Mouse (Mus musculus) megakaryocyte, embryonic 14.5 days (primary cell): ENCODE results near the gene Nectin4. TPM values are rescaled to one million over a fixed set of nuclear protein-coding genes. Genes with fewer than 3 reads are reported as not detected.

Source experiments
- H3K27me3 ChIP-seq: replicated peaks from 2 replicates; pipeline ENCODE3; 2012; ENCODE audit warnings: inconsistent platforms
- H3K36me3 ChIP-seq: replicated peaks from 2 replicates; pipeline ENCODE3; 2012; ENCODE audit warnings: low read length, inconsistent platforms, mixed read lengths
- H3K4me1 ChIP-seq: 2 replicates; pipeline ENCODE4 v1.6.1; 2012; ENCODE audit warnings: inconsistent platforms
- H3K4me3 ChIP-seq: replicated peaks from 2 replicates; pipeline ENCODE3; 2012; ENCODE audit warnings: moderate library complexity, mild to moderate bottlenecking, inconsistent platforms
- H3K9me3 ChIP-seq: 2 replicates; pipeline ENCODE4 v1.6.1; 2012; ENCODE audit warnings: inconsistent platforms
- FLI1 ChIP-seq: IDR thresholded peaks from 2 replicates; pipeline ENCODE4 v1.6.1; 2012; ENCODE audit warnings: low read length, inconsistent platforms, mixed read lengths
- GATA1 ChIP-seq: IDR thresholded peaks from 3 replicates; pipeline ENCODE4 v1.6.1; 2012; ENCODE audit warnings: mixed read lengths, low read length, inconsistent platforms, borderline replicate concordance
- polyA plus RNA-seq: library from polyadenylated mRNA; stranded (reverse); fragments of >175 nt; gene quantifications from 2 replicates; pipeline ENCODE4 v1.2.3, GENCODE M21; 2012; ENCODE audit warnings: low replicate concordance; ENCODE audit not compliant: insufficient read depth

The Nectin4 gene
- polyA plus RNA-seq, 1 experiment: 0.44 TPM

DNA sequence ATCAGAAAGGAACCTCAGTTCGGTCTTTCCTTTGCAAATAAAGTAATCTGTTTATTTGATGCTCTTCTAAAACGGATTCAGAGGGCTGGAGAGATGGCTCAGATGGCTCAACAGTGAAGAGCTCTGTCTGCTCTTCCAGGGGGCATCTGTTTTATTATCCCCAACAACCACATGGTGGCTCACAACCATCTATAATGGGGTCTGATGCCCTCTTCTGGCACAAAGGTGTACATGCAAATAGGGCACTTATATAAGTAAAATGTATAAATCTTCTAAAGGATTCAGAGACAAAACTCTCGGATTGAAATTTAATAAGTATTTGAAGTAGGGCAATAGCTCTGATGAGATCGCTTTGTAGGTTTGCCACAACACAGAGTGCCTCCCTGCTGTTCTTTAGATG is 11.5 kb upstream of the Nectin4 start:
- no peaks in the 10 kb centered on the region for H3K9me3 ChIP-seq
- H3K4me3 ChIP-seq: no peak overlapping the region
- H3K36me3 ChIP-seq: peaks cover 48% of the 10 kb centered on the region
- no peaks in the 10 kb centered on the region for H3K27me3 ChIP-seq
- peaks cover 22% of the 10 kb centered on the region for H3K4me1 ChIP-seq
- TF ChIP-seq FLI1: no peak

DNA sequence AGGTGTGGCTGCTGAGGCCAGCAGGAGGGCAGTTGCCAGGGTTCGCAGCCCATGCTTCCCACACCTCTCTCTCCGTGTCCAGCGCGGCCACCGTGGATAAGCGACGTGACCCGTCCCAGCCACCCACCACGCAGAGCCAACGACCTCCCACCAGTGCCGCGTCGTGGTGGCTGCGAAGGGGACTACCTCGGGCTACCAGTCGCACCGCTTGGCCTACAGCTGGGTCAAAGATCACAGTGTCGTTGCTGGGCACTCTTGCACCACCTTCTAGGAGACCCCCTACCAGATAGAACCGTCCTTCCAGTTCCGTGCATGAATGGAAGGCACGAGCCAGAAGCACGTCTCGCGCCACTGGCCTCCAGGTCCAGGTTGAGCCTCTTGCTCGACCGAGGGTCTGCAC is 9.6 kb upstream of the Nectin4 start:
- TF ChIP-seq FLI1 (no peak), GATA1 (no peak)
- H3K4me3 ChIP-seq: peak overlapping the region; percentile 86
- no peaks in the 10 kb centered on the region for H3K9me3 ChIP-seq
- H3K4me1 ChIP-seq: peaks cover 18% of the 10 kb centered on the region
- H3K27me3 ChIP-seq: peaks cover 1% of the 10 kb centered on the region
- H3K36me3 ChIP-seq: peaks cover 44% of the 10 kb centered on the region

DNA sequence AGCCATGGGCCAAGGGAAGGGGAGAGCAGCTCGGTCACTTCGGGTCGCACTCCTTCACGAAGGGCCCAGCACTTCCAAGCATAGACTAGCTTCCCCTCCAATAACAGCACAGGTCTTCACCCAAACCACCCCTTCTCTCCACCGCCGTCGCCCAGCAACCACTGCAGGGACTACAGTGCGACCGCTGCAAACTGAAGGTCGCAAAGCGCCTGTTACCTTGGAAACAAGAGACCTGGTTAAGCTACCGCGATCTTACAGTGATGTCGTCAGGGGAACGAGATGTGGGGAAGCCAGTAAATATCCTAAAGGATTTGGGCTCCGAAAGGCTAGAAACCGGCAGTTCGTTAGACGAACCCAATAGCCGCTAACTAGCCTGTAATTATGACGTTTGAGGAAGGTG is 9.2 kb upstream of the Nectin4 start, which contains the start of gene Klhdc9:
Gene Klhdc9, minus strand, starts transcription at position 143 of the 400 bp plus-strand sequence.
- H3K36me3 ChIP-seq: peaks cover 44% of the 10 kb centered on the region
- peak within 1 kb of the TSS; percentile 86 for H3K4me3 ChIP-seq
- H3K4me1 ChIP-seq: peaks cover 18% of the 10 kb centered on the region
- peaks cover 3% of the 10 kb centered on the region for H3K27me3 ChIP-seq
- H3K9me3 ChIP-seq: no peaks in the 10 kb centered on the region
- TF ChIP-seq GATA1 (no peak), FLI1 (no peak)

DNA sequence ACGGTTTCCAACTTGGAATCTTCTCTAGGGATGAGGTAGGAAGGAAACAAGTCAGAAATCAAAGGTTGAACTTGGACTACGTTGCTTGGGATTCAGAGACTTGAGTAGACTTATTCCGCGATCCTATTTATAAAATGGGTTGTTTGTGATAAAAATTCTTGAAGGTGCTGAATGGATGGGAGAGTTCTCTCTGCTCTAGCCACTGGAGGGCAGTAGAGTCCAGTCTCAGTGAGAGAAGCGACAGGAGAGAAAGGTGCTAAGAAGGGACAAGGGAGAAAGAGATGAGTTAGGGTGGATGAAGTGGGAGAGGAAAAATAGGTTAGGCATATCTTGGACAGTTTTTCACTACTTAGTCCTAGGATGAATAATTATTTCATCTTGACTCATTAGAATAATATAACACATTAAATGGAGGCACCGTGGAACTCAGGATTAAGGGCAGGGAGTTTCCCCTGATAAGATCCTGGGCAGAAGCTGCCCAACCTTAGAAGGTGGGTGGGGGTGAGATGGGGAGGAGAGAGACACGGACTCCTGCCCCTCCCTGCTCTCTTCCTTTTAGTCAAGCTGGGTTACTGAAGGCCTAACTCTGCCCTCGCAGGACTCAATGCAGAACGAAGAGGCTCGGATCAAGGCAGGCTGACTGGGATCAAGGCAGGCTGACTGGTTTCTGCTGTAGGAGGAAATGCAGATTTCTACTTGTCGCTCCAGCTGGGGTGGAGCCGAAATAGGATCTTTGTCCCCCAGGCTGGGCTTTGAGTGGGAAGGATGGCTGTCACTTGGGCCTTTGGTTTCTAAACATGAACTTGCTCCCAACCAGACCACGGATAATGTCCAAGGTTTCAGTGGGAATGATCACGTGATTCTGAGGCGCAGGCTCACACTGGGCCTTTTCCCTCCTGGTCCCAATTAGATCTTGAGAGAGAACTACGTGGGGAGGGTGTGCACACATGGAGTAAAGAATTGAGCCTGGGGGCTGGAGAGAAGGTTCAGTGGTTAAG is 8.5 kb upstream of the Nectin4 start:
- Histone ChIP-seq H3K4me3 (peak overlapping the region; percentile 86), H3K27me3 (peaks cover 5% of the 10 kb centered on the region), H3K4me1 (peaks cover 25% of the 10 kb centered on the region), H3K9me3 (no peaks in the 10 kb centered on the region), H3K36me3 (peaks cover 41% of the 10 kb centered on the region)
- TF ChIP-seq GATA1: no peak
- no peak for TF ChIP-seq FLI1

DNA sequence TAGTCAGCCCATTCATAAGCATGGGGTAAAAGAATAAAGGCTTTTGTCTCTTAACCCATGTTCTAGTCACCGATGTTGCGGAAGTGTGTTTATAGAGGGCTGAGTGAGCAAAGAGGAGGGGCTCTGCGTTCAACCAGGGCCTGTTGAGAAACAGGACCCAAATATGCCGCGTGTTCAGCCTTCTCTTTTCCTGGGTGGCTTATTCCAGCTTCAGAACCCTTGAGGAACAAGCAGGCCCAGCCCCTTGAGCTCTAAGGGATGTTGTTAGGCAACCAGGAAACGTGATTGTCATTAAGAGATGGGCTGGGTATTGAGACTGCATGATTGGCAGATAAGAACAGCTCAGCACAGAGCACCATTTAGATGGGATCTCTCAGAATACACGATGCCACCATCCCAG is 4.0 kb upstream of the Nectin4 start:
- Histone ChIP-seq H3K36me3 (no peaks in the 10 kb centered on the region), H3K4me1 (peaks cover 52% of the 10 kb centered on the region), H3K4me3 (no peak overlapping the region), H3K27me3 (peaks cover 25% of the 10 kb centered on the region), H3K9me3 (no peaks in the 10 kb centered on the region)
- TF ChIP-seq FLI1 (no peak), GATA1 (no peak)

DNA sequence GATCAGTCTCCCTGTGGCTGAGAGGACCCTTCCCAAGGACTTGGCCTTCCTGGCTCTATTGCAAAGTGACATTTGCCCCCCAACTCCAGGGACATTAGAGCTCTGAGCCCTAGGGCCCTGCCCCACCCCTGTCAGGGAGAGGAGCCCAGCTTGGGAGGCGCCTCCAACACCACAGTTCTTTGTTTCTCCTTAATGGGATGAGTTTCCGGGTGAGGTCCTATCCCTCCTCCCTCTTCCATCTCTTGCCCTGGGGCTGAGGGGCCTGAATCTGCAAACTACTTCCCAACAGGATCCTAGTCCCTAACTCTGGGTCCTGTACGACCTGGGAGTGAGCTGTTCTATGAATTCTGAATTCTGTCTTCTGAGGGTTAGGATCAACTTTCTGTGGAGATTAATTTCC is 3.0 kb downstream of the Nectin4 start:
- H3K4me3 ChIP-seq: no peak overlapping the region
- peaks cover 64% of the 10 kb centered on the region for H3K4me1 ChIP-seq
- H3K9me3 ChIP-seq: no peaks in the 10 kb centered on the region
- TF ChIP-seq GATA1 (no peak), FLI1 (no peak)
- H3K27me3 ChIP-seq: peaks cover 44% of the 10 kb centered on the region
- H3K36me3 ChIP-seq: no peaks in the 10 kb centered on the region

DNA sequence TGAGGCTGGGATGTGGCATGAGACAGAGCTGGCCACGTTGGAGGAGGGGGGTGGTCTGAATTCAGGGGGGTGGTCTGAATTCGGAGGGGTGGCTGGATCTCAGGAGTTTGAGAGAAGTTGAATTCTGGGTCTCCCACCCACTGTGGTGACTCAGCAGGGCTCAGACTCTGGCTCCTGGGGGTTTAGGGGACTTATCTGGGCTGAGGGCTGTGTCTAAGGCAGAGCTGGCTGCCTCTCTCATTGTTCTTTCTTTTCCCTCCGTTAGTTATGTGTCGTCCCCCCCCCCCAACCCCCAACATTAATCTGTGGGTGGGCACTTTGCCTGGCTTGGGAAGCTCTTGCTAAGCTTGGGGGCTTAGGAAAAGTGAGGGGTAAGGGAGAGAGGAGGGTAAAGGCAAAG is 4.0 kb downstream of the Nectin4 start:
- TF ChIP-seq FLI1 (no peak), GATA1 (no peak)
- peaks cover 65% of the 10 kb centered on the region for H3K4me1 ChIP-seq
- H3K36me3 ChIP-seq: no peaks in the 10 kb centered on the region
- no peaks in the 10 kb centered on the region for H3K9me3 ChIP-seq
- peak overlapping the region; percentile 53 for H3K4me3 ChIP-seq
- peaks cover 42% of the 10 kb centered on the region for H3K27me3 ChIP-seq

DNA sequence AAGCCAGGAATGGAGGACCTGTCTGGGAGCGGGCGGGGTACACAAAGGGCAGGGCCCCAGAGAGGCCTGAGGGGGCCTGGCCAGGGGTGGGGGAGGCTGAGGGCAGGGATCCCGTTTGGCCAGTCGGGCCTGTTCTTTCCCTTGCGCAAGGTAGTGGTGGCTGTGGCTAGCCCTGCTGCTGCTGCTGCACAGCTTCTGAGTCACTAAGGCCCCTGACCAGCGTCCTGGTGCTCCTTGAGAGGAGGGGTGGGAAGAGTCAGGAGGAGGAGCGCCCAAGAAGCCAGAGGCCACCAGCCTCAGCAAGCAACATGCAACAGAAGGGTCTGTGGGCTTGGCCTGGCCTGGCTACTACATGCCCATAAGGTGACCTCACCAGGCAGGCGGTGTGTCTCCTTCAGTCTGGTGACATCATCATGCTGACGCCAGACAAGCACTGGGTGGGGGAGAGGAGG is 5.8 kb downstream of the Nectin4 start:
- Histone ChIP-seq H3K4me1 (peaks cover 65% of the 10 kb centered on the region), H3K9me3 (no peaks in the 10 kb centered on the region), H3K36me3 (no peaks in the 10 kb centered on the region), H3K4me3 (peak overlapping the region; percentile 4), H3K27me3 (peaks cover 41% of the 10 kb centered on the region)
- TF ChIP-seq GATA1 (no peak), FLI1 (no peak)

DNA sequence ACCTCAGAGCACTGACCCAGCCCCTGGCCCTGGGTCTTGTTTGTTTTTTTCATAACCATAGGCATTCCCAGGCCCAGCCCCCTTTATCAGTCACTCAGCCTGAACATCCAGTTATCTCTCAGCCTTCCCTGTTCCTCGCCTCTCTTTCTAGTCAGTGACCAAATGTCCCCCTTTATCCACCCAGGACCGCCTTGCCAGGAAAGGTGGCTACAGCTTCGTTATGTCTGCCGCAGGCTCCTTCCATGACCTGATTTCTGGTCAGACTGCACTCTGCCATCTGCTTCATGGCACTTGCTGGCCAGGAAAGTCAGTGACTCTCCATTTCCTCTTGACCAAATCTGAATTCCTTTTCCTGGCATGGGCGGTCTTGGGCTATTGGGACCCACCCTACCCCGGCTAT is 8.4 kb downstream of the Nectin4 start:
- H3K4me3 ChIP-seq: no peak overlapping the region

DNA sequence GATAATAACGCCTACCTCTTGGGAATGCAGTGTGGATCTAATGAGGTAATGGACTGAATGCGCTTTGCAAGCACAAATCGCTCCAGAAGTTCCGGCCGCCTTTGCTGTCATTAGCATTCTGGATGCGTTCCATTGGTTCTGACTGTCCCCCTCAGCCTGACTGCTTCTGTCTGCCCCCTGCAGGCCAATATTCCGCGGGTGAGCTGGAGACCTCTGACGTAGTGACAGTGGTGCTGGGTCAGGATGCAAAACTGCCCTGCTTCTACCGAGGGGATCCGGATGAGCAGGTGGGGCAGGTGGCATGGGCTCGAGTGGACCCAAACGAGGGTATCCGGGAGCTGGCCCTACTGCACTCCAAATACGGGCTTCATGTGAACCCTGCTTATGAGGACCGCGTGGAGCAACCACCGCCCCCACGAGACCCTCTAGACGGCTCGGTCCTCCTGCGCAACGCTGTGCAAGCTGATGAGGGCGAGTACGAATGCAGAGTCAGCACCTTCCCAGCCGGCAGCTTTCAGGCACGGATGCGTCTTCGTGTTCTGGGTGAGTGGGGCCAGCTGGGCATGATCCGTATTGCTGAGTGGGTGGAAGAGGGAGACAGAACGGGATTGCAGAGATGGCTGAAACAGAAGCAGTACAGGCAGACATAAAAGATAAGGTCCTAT is 10.2 kb downstream of the Nectin4 start:
- Histone ChIP-seq H3K4me3 (peak overlapping the region; percentile 88), H3K4me1 (peaks cover 67% of the 10 kb centered on the region), H3K36me3 (no peaks in the 10 kb centered on the region), H3K9me3 (no peaks in the 10 kb centered on the region), H3K27me3 (peaks cover 35% of the 10 kb centered on the region)
- TF ChIP-seq FLI1 (no peak), GATA1 (no peak)

More for the DNA sequence above, 8.4 kb downstream of the Nectin4 start:
- no peak for TF ChIP-seq FLI1
- TF ChIP-seq GATA1: no peak
- H3K4me1 ChIP-seq: peaks cover 64% of the 10 kb centered on the region
- H3K27me3 ChIP-seq: peaks cover 25% of the 10 kb centered on the region
- H3K36me3 ChIP-seq: no peaks in the 10 kb centered on the region
- H3K9me3 ChIP-seq: no peaks in the 10 kb centered on the region
